Mouse (Mus musculus): ENCODE results near the gene Rec114. TPM values are rescaled to one million over a fixed set of nuclear protein-coding genes. Genes with fewer than 3 reads are reported as not detected.
A peak's percentile ranks its signal among the peaks of the same experiment; 100 is the strongest.

Gene Rec114
- polyA plus RNA-seq, 1 experiment from 2014 or later = 1.0 TPM

DNA sequence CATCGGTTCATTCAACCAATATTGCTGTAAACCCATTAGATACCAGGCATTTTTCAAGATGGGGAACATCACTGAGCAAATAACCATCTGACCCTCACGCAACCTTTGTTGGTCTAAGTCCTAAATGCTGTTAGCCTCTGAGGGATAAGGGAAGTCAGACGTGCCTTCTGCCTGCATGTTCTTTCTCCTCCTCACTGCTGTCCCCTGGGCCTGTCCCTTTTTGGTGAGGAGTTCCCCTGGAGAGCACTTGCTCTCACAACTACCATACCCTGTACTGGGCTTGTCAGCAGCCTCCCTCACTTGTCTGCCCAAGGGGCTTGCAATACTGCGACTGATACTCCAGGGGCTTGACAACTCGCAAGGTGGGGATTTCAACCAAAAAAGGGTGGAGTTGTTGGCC lies 21.6 kb downstream of the Rec114 start:
- no peaks in the 10 kb centered on the region for H3K27me3 ChIP-seq (ENCODE audit: control insufficient read depth, insufficient read depth, low read length)
- no peak overlapping the region for H3K9ac ChIP-seq (ENCODE audit: low read length)
- H3K9me3 ChIP-seq (ENCODE audit: control insufficient read depth, low read length) = no peaks in the 10 kb centered on the region
- ATAC-seq (ENCODE audit: low FRiP score) = no peak
- 76% methylated on average over 5 of the region's 5 CpGs for WGBS
- no peak overlapping the region for H3K27ac ChIP-seq (ENCODE audit: low read depth, low read length)
- H3K4me2 ChIP-seq = no peak overlapping the region
- peak; percentile 28 for DNase-seq (ENCODE audit: low spot score, missing footprints)
- no peaks in the 10 kb centered on the region for H3K4me1 ChIP-seq (ENCODE audit: control insufficient read depth, insufficient read depth, low read length)
- no peaks in the 10 kb centered on the region for H3K36me3 ChIP-seq (ENCODE audit: control insufficient read depth, insufficient read depth, low read length)
- H3K4me3 ChIP-seq (ENCODE audit: low read depth, low read length) = no peak overlapping the region

DNA sequence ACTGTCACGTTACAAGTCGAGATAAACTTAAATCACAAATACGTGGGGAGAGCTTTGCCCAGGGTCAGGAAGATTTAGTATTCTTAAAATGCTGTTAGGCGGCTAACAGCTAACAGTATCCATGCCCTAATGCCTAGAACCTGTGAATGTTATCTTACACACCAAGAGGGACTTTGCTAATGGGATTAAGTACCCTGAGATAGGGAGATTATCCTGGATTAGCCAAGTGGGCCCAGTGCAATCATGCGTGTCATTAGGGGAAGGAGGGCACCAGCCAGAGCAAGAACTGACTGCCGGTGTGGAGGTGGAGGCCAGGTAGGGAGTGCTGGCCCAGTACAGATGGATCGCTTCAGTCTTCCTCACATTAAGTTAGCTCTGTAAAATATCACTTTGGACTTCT lies 22.7 kb downstream of the Rec114 start:
- DNase-seq (ENCODE audit: low spot score, missing footprints) (no peak), ATAC-seq (ENCODE audit: low FRiP score) (no peak)
- Histone ChIP-seq H3K27me3 (ENCODE audit: control insufficient read depth, insufficient read depth, low read length) (no peaks in the 10 kb centered on the region), H3K4me3 (ENCODE audit: low read depth, low read length) (no peak overlapping the region), H3K4me1 (ENCODE audit: control insufficient read depth, insufficient read depth, low read length) (no peaks in the 10 kb centered on the region), H3K9ac (ENCODE audit: low read length) (no peak overlapping the region), H3K9me3 (ENCODE audit: control insufficient read depth, low read length) (no peaks in the 10 kb centered on the region), H3K27ac (ENCODE audit: low read depth, low read length) (no peak overlapping the region), H3K4me2 (no peak overlapping the region), H3K36me3 (ENCODE audit: control insufficient read depth, insufficient read depth, low read length) (no peaks in the 10 kb centered on the region)
- WGBS = 34% methylated on average over 7 of the region's 7 CpGs

DNA sequence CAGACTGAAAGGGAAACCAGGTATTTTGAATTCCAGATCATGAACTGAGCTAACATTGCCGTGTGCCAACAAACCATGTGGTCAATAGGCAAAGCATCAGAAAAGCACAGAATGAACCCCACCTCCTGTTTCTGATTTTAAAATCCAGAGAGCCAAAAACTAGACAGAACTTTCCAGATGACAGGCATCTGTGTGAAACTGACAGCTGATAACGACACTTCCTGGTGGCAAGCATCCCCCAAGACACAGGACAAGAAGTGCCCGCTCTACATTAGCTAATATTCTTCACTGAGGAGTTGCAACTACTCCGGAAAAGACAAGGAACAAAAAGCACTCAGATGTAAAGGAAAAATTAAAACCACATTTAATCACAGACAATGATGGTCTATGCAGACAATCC lies 23.6 kb downstream of the Rec114 start:
- no peak overlapping the region for H3K4me2 ChIP-seq
- no peaks in the 10 kb centered on the region for H3K36me3 ChIP-seq (ENCODE audit: control insufficient read depth, insufficient read depth, low read length)
- H3K9me3 ChIP-seq (ENCODE audit: control insufficient read depth, low read length) = no peaks in the 10 kb centered on the region
- no peak for ATAC-seq (ENCODE audit: low FRiP score)
- no peaks in the 10 kb centered on the region for H3K4me1 ChIP-seq (ENCODE audit: control insufficient read depth, insufficient read depth, low read length)
- WGBS = 79% methylated on average over 4 of the region's 4 CpGs
- no peak overlapping the region for H3K9ac ChIP-seq (ENCODE audit: low read length)
- no peak overlapping the region for H3K27ac ChIP-seq (ENCODE audit: low read depth, low read length)
- H3K27me3 ChIP-seq (ENCODE audit: control insufficient read depth, insufficient read depth, low read length) = no peaks in the 10 kb centered on the region
- no peak for DNase-seq (ENCODE audit: low spot score, missing footprints)
- no peak overlapping the region for H3K4me3 ChIP-seq (ENCODE audit: low read depth, low read length)

DNA sequence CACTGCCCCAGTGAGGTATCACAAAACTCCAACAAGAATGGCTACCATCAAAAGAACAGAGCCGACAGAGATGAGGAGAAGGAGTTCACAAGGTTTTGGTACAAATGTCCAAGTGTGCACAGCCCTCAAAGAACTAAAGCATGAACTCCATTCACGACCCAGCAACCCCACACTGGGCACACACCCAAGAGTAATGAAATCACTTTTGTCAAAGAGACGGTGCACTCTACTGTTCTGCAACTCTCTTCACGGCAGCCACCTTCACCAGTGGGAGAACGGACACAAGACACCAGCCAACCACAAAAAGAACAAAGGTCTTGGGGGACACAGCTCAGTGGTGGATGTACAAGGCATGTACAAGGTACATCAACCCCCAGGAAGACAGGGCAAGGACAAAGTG lies 24.3 kb downstream of the Rec114 start:
- 72% methylated on average over 5 of the region's 5 CpGs for WGBS
- H3K27me3 ChIP-seq (ENCODE audit: control insufficient read depth, insufficient read depth, low read length) = no peaks in the 10 kb centered on the region
- ATAC-seq (ENCODE audit: low FRiP score) = no peak
- no peak overlapping the region for H3K4me2 ChIP-seq
- no peaks in the 10 kb centered on the region for H3K4me1 ChIP-seq (ENCODE audit: control insufficient read depth, insufficient read depth, low read length)
- H3K36me3 ChIP-seq (ENCODE audit: control insufficient read depth, insufficient read depth, low read length) = no peaks in the 10 kb centered on the region
- no peak overlapping the region for H3K9ac ChIP-seq (ENCODE audit: low read length)
- no peak for DNase-seq (ENCODE audit: low spot score, missing footprints)
- no peaks in the 10 kb centered on the region for H3K9me3 ChIP-seq (ENCODE audit: control insufficient read depth, low read length)
- no peak overlapping the region for H3K27ac ChIP-seq (ENCODE audit: low read depth, low read length)
- no peak overlapping the region for H3K4me3 ChIP-seq (ENCODE audit: low read depth, low read length)

DNA sequence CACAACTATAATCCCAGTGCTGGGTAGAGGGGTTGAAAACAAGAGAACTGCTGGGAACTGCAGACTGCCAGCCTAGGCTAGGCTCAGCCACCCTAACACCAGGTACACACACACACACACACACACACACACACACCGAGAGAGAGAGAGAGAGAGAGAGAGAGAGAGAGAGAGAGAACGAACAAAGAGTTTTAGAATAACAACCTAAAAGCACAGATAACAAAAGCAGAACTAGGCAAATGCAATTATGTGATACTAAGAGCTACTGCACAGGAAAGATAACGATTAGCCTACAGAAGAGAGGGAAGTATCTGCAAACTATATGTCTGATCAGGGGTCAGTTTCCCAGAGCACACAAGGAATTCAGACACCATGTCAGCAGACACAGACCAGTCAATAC lies 24.8 kb downstream of the Rec114 start:
- DNase-seq (ENCODE audit: low spot score, missing footprints) (no peak), ATAC-seq (ENCODE audit: low FRiP score) (no peak)
- Histone ChIP-seq H3K9ac (ENCODE audit: low read length) (no peak overlapping the region), H3K36me3 (ENCODE audit: control insufficient read depth, insufficient read depth, low read length) (no peaks in the 10 kb centered on the region), H3K27me3 (ENCODE audit: control insufficient read depth, insufficient read depth, low read length) (no peaks in the 10 kb centered on the region), H3K4me3 (ENCODE audit: low read depth, low read length) (no peak overlapping the region), H3K4me2 (no peak overlapping the region), H3K4me1 (ENCODE audit: control insufficient read depth, insufficient read depth, low read length) (no peaks in the 10 kb centered on the region), H3K9me3 (ENCODE audit: control insufficient read depth, low read length) (no peaks in the 10 kb centered on the region), H3K27ac (ENCODE audit: low read depth, low read length) (no peak overlapping the region)
- whole genome bisulfite sequencing = 83% methylated on average over 3 of the region's 3 CpGs

DNA sequence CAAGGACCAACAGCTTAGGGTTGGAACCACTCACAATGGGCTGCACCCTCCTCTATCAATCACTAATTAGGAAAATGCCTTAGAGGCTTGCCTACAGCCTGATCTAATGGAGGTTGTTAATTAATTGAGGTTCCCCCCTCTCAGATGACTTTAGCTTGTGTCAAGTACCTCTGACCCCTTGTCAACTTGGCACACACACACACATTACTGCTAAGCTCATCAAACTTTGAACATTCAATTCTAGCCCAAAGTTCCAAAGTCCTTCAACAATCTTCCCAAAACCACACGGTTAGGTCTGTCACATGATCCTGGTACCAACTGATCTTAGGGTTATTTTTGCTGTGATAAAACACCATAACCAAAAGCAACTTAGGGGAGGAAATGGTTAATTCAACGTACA lies 26.9 kb downstream of the Rec114 start:
- H3K9me3 ChIP-seq (ENCODE audit: control insufficient read depth, low read length) = no peaks in the 10 kb centered on the region
- 69% methylated on average over 2 of the region's 2 CpGs for WGBS
- H3K4me3 ChIP-seq (ENCODE audit: low read depth, low read length) = no peak overlapping the region
- no peak overlapping the region for H3K9ac ChIP-seq (ENCODE audit: low read length)
- H3K36me3 ChIP-seq (ENCODE audit: control insufficient read depth, insufficient read depth, low read length) = no peaks in the 10 kb centered on the region
- no peak overlapping the region for H3K27ac ChIP-seq (ENCODE audit: low read depth, low read length)
- H3K4me2 ChIP-seq = no peak overlapping the region
- H3K27me3 ChIP-seq (ENCODE audit: control insufficient read depth, insufficient read depth, low read length) = no peaks in the 10 kb centered on the region
- H3K4me1 ChIP-seq (ENCODE audit: control insufficient read depth, insufficient read depth, low read length) = no peaks in the 10 kb centered on the region
- ATAC-seq (ENCODE audit: low FRiP score) (no peak), DNase-seq (ENCODE audit: low spot score, missing footprints) (no peak)

DNA sequence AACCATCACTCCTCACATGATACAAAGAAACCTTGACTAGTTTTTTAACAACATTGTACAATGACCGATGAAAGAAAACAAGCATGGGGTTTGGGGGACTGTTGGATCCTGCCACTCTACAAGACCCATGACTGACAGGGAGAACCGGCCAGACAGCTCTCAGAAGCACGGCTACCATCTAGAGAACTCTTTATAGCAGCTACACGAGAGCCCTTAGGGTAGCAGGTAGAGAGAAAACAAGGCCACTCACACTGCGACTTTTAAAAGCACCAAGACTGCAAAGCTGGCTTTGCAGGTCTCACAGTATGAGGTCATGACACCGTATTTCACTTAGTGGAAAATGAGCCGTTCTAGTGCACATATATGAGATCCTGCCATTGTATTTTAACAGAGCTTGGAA lies 33.1 kb downstream of the Rec114 start:
- H3K36me3 ChIP-seq (ENCODE audit: control insufficient read depth, insufficient read depth, low read length) = no peaks in the 10 kb centered on the region
- ATAC-seq (ENCODE audit: low FRiP score) = no peak
- H3K27me3 ChIP-seq (ENCODE audit: control insufficient read depth, insufficient read depth, low read length) = no peaks in the 10 kb centered on the region
- no peak overlapping the region for H3K9ac ChIP-seq (ENCODE audit: low read length)
- H3K27ac ChIP-seq (ENCODE audit: low read depth, low read length) = no peak overlapping the region
- DNase-seq (ENCODE audit: low spot score, missing footprints) = no peak
- H3K4me2 ChIP-seq = no peak overlapping the region
- WGBS = 77% methylated on average over 7 of the region's 7 CpGs
- H3K4me3 ChIP-seq (ENCODE audit: low read depth, low read length) = no peak overlapping the region
- H3K4me1 ChIP-seq (ENCODE audit: control insufficient read depth, insufficient read depth, low read length) = no peaks in the 10 kb centered on the region
- no peaks in the 10 kb centered on the region for H3K9me3 ChIP-seq (ENCODE audit: control insufficient read depth, low read length)

DNA sequence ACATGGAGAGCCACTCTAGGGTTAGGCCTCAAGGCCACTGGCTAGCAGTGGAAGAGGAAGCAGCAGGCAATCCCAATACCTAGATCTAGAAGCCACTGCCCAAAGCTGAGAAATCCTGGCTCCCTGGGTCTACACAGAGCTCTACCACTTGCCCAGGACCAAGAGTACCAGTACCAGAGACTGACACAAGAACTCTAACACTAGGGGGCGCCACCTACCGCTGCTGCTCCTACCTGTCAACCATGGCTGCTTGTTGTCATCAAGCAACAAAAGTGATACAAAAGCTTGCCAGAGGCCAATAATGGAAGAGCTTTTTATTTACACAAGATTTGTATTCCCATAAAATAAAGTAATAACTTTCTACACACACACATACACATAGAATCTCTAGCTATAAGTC lies 33.8 kb downstream of the Rec114 start:
- H3K9me3 ChIP-seq (ENCODE audit: control insufficient read depth, low read length) = no peaks in the 10 kb centered on the region
- H3K4me1 ChIP-seq (ENCODE audit: control insufficient read depth, insufficient read depth, low read length) = no peaks in the 10 kb centered on the region
- no peak for ATAC-seq (ENCODE audit: low FRiP score)
- no peak overlapping the region for H3K9ac ChIP-seq (ENCODE audit: low read length)
- no peak overlapping the region for H3K4me3 ChIP-seq (ENCODE audit: low read depth, low read length)
- 8% methylated on average over 2 of the region's 2 CpGs for WGBS
- H3K27me3 ChIP-seq (ENCODE audit: control insufficient read depth, insufficient read depth, low read length) = no peaks in the 10 kb centered on the region
- no peaks in the 10 kb centered on the region for H3K36me3 ChIP-seq (ENCODE audit: control insufficient read depth, insufficient read depth, low read length)
- H3K4me2 ChIP-seq = no peak overlapping the region
- no peak overlapping the region for H3K27ac ChIP-seq (ENCODE audit: low read depth, low read length)
- DNase-seq (ENCODE audit: low spot score, missing footprints) = peak; percentile 86

DNA sequence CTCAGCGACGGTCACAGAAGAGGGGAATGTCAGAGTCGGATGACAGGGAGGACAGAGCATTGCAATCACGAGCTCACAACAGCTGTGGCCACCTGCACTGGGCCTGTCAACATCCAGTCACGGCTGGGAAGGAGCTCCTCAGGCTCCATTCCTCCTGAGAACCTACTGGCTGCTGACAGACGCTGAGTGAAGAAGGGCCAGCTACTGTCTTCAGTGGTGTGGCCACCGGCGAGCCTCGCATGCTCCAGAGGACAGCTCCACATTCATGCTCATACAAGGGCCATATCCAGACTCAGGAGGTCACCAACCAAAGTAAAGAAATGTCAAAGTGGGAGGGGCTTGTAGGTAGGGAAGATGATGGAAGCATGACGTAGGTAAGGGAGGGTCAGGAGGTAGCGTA lies 36.0 kb downstream of the Rec114 start:
- no peak for ATAC-seq (ENCODE audit: low FRiP score)
- Histone ChIP-seq H3K9ac (ENCODE audit: low read length) (no peak overlapping the region), H3K36me3 (ENCODE audit: control insufficient read depth, insufficient read depth, low read length) (no peaks in the 10 kb centered on the region), H3K4me3 (ENCODE audit: low read depth, low read length) (no peak overlapping the region), H3K4me1 (ENCODE audit: control insufficient read depth, insufficient read depth, low read length) (no peaks in the 10 kb centered on the region), H3K4me2 (no peak overlapping the region), H3K9me3 (ENCODE audit: control insufficient read depth, low read length) (no peaks in the 10 kb centered on the region), H3K27me3 (ENCODE audit: control insufficient read depth, insufficient read depth, low read length) (no peaks in the 10 kb centered on the region), H3K27ac (ENCODE audit: low read depth, low read length) (no peak overlapping the region)
- no peak for DNase-seq (ENCODE audit: low spot score, missing footprints)
- 85% methylated on average over 11 of the region's 11 CpGs for WGBS

DNA sequence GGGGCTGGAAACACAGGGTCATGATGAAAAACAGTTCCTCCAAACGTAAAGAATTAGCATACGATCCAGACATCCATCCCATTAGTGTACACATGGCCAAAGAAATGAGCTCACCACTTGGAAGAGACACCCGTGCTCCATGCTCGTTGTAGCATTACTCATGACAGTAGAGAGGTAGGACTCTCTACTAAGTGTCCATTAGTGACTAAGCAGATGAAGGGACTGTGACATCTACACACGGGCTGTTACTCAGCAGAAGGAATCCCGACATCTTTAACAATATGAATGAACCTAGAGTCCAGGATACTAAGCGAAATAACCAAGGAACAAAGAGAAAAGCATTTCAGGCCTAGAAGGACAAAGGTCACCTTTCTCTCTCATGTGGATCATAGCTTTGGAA lies 37.7 kb downstream of the Rec114 start:
- WGBS = 88% methylated on average over 7 of the region's 7 CpGs

More for the DNA sequence above, 37.7 kb downstream of the Rec114 start:
- Histone ChIP-seq H3K27ac (ENCODE audit: low read depth, low read length) (no peak overlapping the region), H3K4me3 (ENCODE audit: low read depth, low read length) (no peak overlapping the region), H3K9me3 (ENCODE audit: control insufficient read depth, low read length) (no peaks in the 10 kb centered on the region), H3K9ac (ENCODE audit: low read length) (no peak overlapping the region), H3K27me3 (ENCODE audit: control insufficient read depth, insufficient read depth, low read length) (no peaks in the 10 kb centered on the region), H3K36me3 (ENCODE audit: control insufficient read depth, insufficient read depth, low read length) (no peaks in the 10 kb centered on the region), H3K4me2 (no peak overlapping the region), H3K4me1 (ENCODE audit: control insufficient read depth, insufficient read depth, low read length) (no peaks in the 10 kb centered on the region)
- ATAC-seq (ENCODE audit: low FRiP score) (no peak), DNase-seq (ENCODE audit: low spot score, missing footprints) (no peak)
